Mouse (Mus musculus): ENCODE results near the gene H2-Q6. TPM values are rescaled to one million over a fixed set of nuclear protein-coding genes. Genes with fewer than 3 reads are reported as not detected.
"Not testable (repeated sequence)": the region's sequence is repeated elsewhere in the genome, so short reads cannot be mapped to it uniquely, and the experiment has no call there.

H2-Q6 gene
- polyA plus RNA-seq (2014; fragmentation: Nextera tagmentation; extraction: Ambion mirVana) = 0.46 and 0.60 TPM in 2 replicates

DNA sequence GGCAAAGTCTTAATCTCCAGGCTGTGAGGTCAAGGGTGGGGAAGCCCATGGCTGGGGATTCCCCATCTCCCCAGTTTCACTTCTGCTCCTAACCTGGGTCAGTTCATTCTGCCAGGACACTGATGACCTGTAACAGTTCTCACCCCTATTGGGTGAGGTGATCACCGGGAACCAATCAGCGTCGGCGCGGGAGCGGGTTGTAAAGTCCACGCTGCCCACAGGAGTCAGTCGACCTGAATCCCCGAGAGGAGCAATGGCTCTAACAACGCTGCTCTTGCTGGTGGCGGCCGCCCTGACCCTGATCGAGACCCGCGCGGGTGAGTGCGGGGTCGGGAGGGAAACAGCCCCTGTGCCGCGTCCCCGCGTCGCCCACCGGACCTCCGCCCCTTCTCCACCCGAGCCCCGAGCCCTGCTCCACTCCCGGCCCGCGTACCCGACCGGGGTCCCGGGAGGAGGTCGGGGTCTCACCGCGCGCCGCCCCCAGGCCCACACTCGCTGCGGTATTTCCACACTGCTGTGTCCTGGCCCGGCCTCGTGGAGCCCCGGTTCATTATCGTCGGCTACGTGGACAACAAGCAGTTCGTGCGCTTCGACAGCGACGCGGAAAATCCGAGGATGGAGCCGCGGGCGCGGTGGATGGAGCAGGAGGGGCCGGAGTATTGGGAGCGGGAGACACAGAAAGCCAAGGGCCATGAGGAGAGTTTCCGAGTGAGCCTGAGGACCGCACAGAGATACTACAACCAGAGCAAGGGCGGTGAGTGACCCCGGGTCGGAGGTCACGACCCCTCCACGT is at the start of gene H2-Q6:
TSS of gene H2-Q6 (plus strand) at position 227 of the 793 bp plus-strand sequence.
- Histone ChIP-seq H3K4me2 (replicated peaks; ENCODE audit: low read depth, low read length) (peak within 1 kb of the TSS; percentile 69), H3K4me3 (ENCODE audit: low read depth, low read length) (peak within 1 kb of the TSS; percentile 36), H3K9ac (ENCODE audit: low read depth, low read length) (peak within 1 kb of the TSS; percentile 40; the same call in 1 of the 2 replicates)
- not testable (repeated sequence) for H3K27me3 ChIP-seq (ENCODE audit: control insufficient read depth, insufficient read depth, low read length); H3K9me3 ChIP-seq (ENCODE audit: control insufficient read depth, low read length); H3K4me1 ChIP-seq (replicated peaks; ENCODE audit: control insufficient read depth, insufficient read depth, low read length); H3K27ac ChIP-seq (ENCODE audit: low read depth, low read length); H3K36me3 ChIP-seq (ENCODE audit: control insufficient read depth, insufficient read depth, low read length)
- 3% methylated on average over 49 of the region's 66 CpGs for WGBS
- DNase-seq (ENCODE audit: low spot score) = peak; percentile 66
- peak; percentile 73 for ATAC-seq (ENCODE audit: low FRiP score)

DNA sequence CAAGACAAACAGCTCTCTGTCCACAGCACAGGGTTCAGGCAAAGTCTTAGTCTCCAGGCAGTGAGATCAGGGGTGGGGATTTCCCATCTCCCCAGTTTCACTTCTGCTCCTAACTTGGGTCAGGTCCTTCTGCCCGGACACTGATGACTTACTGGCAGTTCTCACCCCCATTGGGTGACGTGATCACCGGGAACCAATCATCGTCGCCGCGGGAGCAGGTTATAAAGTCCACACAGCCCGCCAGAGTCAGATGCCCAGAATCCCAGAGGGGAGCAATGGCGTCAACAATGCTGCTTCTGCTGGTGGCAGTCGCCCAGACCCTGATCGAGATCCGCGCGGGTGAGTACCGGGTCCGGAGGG is 45.3 kb upstream of the H2-Q6 start, which contains the start of gene H2-Q4:
TSS of gene H2-Q4 (plus strand) at position 249 of the 360 bp plus-strand sequence.
- peak; percentile 80 for DNase-seq (ENCODE audit: low spot score)
- H3K27ac ChIP-seq (ENCODE audit: low read depth, low read length) = no peak within 1 kb of the TSS
- no peaks in the 10 kb centered on the region for H3K27me3 ChIP-seq (ENCODE audit: control insufficient read depth, insufficient read depth, low read length)
- H3K4me2 ChIP-seq (replicated peaks; ENCODE audit: low read depth, low read length) = peak within 1 kb of the TSS; percentile 74
- peak within 1 kb of the TSS; percentile 40 for H3K4me3 ChIP-seq (ENCODE audit: low read depth, low read length)
- peak; percentile 79 for ATAC-seq (ENCODE audit: low FRiP score)
- H3K9ac ChIP-seq (ENCODE audit: low read depth, low read length) = peak within 1 kb of the TSS; percentile 24
- no peaks in the 10 kb centered on the region for H3K36me3 ChIP-seq (ENCODE audit: control insufficient read depth, insufficient read depth, low read length)
- WGBS = under 1% methylated on average over 12 of the region's 16 CpGs
- no peaks in the 10 kb centered on the region for H3K9me3 ChIP-seq (ENCODE audit: control insufficient read depth, low read length)
- no peaks in the 10 kb centered on the region for H3K4me1 ChIP-seq (replicated peaks; ENCODE audit: control insufficient read depth, insufficient read depth, low read length)

DNA sequence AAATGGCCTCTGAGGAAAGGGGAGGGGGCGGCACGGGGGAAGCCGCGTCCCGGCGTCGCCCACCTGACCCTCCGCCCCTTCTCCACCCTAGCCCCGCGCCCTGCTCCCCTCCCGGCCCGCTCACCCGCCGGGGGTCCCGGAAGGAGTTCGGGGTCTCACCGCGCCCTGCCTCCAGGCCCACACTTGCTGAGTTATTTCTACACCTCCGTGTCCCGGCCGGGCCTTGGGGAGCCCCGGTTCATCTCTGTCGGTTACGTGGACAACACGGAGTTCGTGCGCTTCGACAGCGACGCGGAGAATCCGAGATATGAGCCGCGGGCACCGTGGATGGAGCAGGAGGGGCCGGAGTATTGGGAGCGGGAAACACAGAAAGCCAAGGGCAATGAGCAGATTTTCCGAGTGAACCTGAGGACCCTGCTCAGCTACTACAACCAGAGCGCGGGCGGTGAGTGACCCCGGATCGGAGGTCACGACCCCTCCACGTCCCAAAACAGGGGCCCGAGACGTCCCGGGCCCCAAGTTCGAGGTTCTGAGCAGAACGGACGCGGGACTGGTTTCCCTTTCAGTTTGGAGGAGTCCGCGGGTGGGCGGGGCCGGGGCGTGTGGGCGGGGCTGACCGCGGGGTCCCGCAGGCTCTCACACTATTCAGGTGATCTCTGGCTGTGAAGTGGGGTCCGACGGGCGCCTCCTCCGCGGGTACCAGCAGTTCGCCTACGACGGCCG is 44.8 kb upstream of the H2-Q6 start:
- no peaks in the 10 kb centered on the region for H3K4me1 ChIP-seq (replicated peaks; ENCODE audit: control insufficient read depth, insufficient read depth, low read length)
- no peak overlapping the region for H3K27ac ChIP-seq (ENCODE audit: low read depth, low read length)
- no peaks in the 10 kb centered on the region for H3K36me3 ChIP-seq (ENCODE audit: control insufficient read depth, insufficient read depth, low read length)
- H3K4me2 ChIP-seq (replicated peaks; ENCODE audit: low read depth, low read length) = peak overlapping the region; percentile 74
- no peaks in the 10 kb centered on the region for H3K27me3 ChIP-seq (ENCODE audit: control insufficient read depth, insufficient read depth, low read length)
- H3K9me3 ChIP-seq (ENCODE audit: control insufficient read depth, low read length) = no peaks in the 10 kb centered on the region
- peak; percentile 54 for ATAC-seq (ENCODE audit: low FRiP score)
- H3K9ac ChIP-seq (ENCODE audit: low read depth, low read length) = peak overlapping the region; percentile 24
- H3K4me3 ChIP-seq (ENCODE audit: low read depth, low read length) = peak overlapping the region; percentile 40
- peak; percentile 53 for DNase-seq (ENCODE audit: low spot score)
- 1% methylated on average over 66 of the region's 70 CpGs for WGBS

DNA sequence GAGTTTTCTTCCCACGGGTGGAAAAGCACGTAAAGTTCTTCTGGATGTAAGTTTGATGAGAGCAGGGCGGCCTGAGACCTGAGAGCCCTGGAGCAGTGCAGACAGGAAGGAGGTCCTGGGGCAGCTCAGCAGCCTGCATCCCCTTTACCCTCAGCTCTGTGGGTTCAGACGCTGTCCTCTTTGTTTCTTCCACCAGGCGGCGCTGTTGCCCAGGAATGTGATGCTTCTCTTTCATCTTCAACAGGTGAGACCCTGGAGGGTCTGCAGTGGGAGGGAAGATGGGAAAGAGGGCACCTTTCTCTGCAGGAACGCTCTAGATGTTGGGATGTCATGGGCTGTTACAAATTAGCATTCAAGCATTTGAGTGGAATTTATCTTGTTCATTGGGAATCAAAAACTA is 34.9 kb upstream of the H2-Q6 start:
- not testable (repeated sequence) for ATAC-seq (ENCODE audit: low FRiP score)

DNA sequence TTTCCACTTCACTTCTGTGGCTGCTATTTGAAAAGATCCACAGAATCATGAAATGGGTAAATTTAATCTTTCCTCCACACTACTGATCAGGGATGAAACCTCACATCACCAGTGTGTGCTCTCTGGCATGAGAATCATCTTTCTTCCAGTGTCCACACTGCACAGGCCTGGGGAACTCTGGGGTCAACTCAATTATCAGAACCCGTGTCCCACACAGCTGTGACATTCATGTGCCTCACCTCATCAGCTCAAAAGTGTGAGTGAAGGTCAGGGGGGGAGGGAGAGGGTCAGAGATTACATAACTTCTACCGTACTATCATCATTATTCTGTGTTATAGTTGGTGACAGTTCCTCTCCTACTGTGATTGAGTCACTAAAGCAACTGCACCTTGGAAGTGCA is 32.0 kb upstream of the H2-Q6 start:
- not testable (repeated sequence) for H3K36me3 ChIP-seq (ENCODE audit: control insufficient read depth, insufficient read depth, low read length); H3K27ac ChIP-seq (ENCODE audit: low read depth, low read length); ATAC-seq (ENCODE audit: low FRiP score); H3K4me2 ChIP-seq (replicated peaks; ENCODE audit: low read depth, low read length); H3K4me1 ChIP-seq (replicated peaks; ENCODE audit: control insufficient read depth, insufficient read depth, low read length); H3K27me3 ChIP-seq (ENCODE audit: control insufficient read depth, insufficient read depth, low read length); H3K9me3 ChIP-seq (ENCODE audit: control insufficient read depth, low read length); DNase-seq (ENCODE audit: low spot score); H3K4me3 ChIP-seq (ENCODE audit: low read depth, low read length); H3K9ac ChIP-seq (ENCODE audit: low read depth, low read length)
- 71% methylated on average over 2 of the region's 2 CpGs for WGBS

More for the DNA sequence above, 34.9 kb upstream of the H2-Q6 start:
- not testable (repeated sequence) for H3K27ac ChIP-seq (ENCODE audit: low read depth, low read length); H3K4me1 ChIP-seq (replicated peaks; ENCODE audit: control insufficient read depth, insufficient read depth, low read length); H3K36me3 ChIP-seq (ENCODE audit: control insufficient read depth, insufficient read depth, low read length); H3K27me3 ChIP-seq (ENCODE audit: control insufficient read depth, insufficient read depth, low read length); H3K9me3 ChIP-seq (ENCODE audit: control insufficient read depth, low read length); H3K4me3 ChIP-seq (ENCODE audit: low read depth, low read length); H3K9ac ChIP-seq (ENCODE audit: low read depth, low read length); H3K4me2 ChIP-seq (replicated peaks; ENCODE audit: low read depth, low read length)
- DNase-seq (ENCODE audit: low spot score) = peak; percentile 70
- WGBS = 9% methylated on average over 7 of the region's 7 CpGs

DNA sequence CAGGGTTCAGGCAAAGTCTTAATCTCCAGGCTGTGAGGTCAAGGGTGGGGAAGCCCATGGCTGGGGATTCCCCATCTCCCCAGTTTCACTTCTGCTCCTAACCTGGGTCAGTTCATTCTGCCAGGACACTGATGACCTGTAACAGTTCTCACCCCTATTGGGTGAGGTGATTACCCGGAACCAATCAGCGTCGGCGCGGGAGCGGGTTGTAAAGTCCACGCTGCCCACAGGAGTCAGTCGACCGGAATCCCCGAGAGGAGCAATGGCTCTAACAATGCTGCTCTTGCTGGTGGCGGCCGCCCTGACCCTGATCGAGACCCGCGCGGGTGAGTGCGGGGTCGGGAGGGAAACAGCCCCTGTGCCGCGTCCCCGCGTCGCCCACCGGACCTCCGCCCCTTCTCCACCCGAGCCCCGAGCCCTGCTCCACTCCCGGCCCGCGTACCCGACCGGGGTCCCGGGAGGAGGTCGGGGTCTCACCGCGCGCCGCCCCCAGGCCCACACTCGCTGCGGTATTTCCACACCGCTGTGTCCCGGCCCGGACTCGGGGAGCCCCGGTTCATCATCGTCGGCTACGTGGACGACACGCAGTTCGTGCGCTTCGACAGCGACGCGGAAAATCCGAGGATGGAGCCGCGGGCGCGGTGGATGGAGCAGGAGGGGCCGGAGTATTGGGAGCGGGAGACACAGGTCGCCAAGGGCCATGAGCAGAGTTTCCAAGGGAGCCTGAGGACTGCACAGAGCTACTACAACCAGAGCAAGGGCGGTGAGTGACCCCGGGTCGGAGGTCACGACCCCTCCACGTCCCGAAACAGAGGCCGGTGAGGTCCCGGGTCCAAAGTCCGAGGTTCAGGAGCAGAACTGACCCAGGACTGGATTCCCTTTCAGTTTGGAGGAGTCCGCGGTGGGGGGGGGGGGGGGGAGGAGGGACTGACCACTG is 30.5 kb upstream of the H2-Q6 start:
- H3K27ac ChIP-seq (ENCODE audit: low read depth, low read length); H3K9ac ChIP-seq (ENCODE audit: low read depth, low read length); H3K9me3 ChIP-seq (ENCODE audit: control insufficient read depth, low read length); H3K27me3 ChIP-seq (ENCODE audit: control insufficient read depth, insufficient read depth, low read length); H3K4me1 ChIP-seq (replicated peaks; ENCODE audit: control insufficient read depth, insufficient read depth, low read length); H3K36me3 ChIP-seq (ENCODE audit: control insufficient read depth, insufficient read depth, low read length): not testable (repeated sequence)
- DNase-seq (ENCODE audit: low spot score) (peak; percentile 7), ATAC-seq (ENCODE audit: low FRiP score) (peak; percentile 68; the same call in 1 of the 2 replicates)
- 2% methylated on average over 44 of the region's 75 CpGs for WGBS
- Histone ChIP-seq H3K4me2 (replicated peaks; ENCODE audit: low read depth, low read length) (peak overlapping the region; percentile 42), H3K4me3 (ENCODE audit: low read depth, low read length) (peak overlapping the region; percentile 6; the same call in 1 of the 2 replicates)

DNA sequence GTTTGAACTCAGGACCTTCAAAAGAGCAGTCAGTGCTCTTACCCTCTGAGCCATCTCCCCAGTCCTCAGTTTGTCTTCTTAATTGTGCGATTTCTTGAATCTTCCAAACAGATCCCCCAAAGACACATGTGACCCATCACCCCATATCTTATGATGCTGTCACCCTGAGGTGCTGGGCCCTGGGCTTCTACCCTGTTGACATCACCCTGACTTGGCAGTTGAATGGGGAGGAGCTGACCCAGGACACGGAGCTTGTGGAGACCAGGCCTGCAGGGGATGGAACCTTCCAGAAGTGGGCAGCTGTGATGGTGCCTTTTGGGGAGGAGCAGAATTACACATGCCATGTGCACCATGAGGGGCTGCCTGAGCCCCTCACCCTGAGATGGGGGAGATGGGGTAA is 27.7 kb upstream of the H2-Q6 start:
- 90% methylated on average over 2 of the region's 2 CpGs for WGBS
- not testable (repeated sequence) for H3K27ac ChIP-seq (ENCODE audit: low read depth, low read length); ATAC-seq (ENCODE audit: low FRiP score); H3K4me1 ChIP-seq (replicated peaks; ENCODE audit: control insufficient read depth, insufficient read depth, low read length); H3K4me3 ChIP-seq (ENCODE audit: low read depth, low read length); DNase-seq (ENCODE audit: low spot score); H3K4me2 ChIP-seq (replicated peaks; ENCODE audit: low read depth, low read length); H3K36me3 ChIP-seq (ENCODE audit: control insufficient read depth, insufficient read depth, low read length); H3K9ac ChIP-seq (ENCODE audit: low read depth, low read length); H3K9me3 ChIP-seq (ENCODE audit: control insufficient read depth, low read length); H3K27me3 ChIP-seq (ENCODE audit: control insufficient read depth, insufficient read depth, low read length)

DNA sequence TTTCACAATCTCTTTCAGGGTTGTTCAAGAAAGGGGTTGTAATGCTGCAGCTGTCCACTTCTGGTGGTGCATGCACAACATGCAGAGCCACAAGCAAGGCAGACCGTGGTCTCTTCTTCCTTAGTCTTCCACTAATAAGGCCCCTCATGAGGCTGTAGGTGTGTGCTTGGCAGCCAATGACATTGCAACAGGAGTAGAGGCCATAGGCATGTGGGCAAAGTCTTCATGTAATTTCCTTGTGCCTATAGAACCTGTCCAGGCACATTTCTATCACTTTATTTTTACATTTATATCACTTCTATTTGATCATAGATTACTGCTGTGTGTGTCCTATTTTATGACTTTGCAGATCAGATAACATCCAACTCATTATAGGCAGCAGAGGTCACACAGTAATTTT is 11.6 kb upstream of the H2-Q6 start:
- not testable (repeated sequence) for H3K4me2 ChIP-seq (replicated peaks; ENCODE audit: low read depth, low read length); H3K9ac ChIP-seq (ENCODE audit: low read depth, low read length); ATAC-seq (ENCODE audit: low FRiP score); H3K4me1 ChIP-seq (replicated peaks; ENCODE audit: control insufficient read depth, insufficient read depth, low read length); H3K27me3 ChIP-seq (ENCODE audit: control insufficient read depth, insufficient read depth, low read length); H3K4me3 ChIP-seq (ENCODE audit: low read depth, low read length); H3K9me3 ChIP-seq (ENCODE audit: control insufficient read depth, low read length); H3K27ac ChIP-seq (ENCODE audit: low read depth, low read length); H3K36me3 ChIP-seq (ENCODE audit: control insufficient read depth, insufficient read depth, low read length); DNase-seq (ENCODE audit: low spot score)
- no CpG with 5 or more reads among the region's 1 CpGs for WGBS

Measured in hindbrain, embryonic 11.5 days (tissue).